Mouse (Mus musculus) urinary bladder, postnatal 36 days (tissue): ENCODE data around the gene Rsph1.
A peak's percentile ranks its signal among the peaks of the same experiment; 100 is the strongest.

ENCODE experiments used
- DNase-seq, 2 experiments: peaks; one replicate each; pipeline ENCODE4 v3.0.0; 2022; ENCODE audit warnings: low spot score in 2 of 2, mixed read lengths in 1 of 2

Gene Rsph1

GRCm38 (mm10) chr17:31259145-31259544 lies 18.0 kb downstream of the Rsph1 start:
- DNase-seq = no peak

GRCm38 (mm10) chr17:31258310-31258865 lies 18.8 kb downstream of the Rsph1 start:
- DNase-seq = no peak

GRCm38 (mm10) chr17:31257898-31258297 lies 19.3 kb downstream of the Rsph1 start:
- no peak for DNase-seq

- no peak for DNase-seq
These were observed 20.0 kb downstream of the Rsph1 start for GRCm38 (mm10) chr17:31257149-31257548.

GRCm38 (mm10) chr17:31254463-31254931 lies 22.7 kb downstream of the Rsph1 start:
- DNase-seq = peak; percentile 83 to 84

GRCm38 (mm10) chr17:31253951-31254350 lies 23.2 kb downstream of the Rsph1 start:
- no peak for DNase-seq

- DNase-seq = no peak
These were observed 30.0 kb downstream of the Rsph1 start for GRCm38 (mm10) chr17:31247144-31247543.

GRCm38 (mm10) chr17:31245321-31245720 lies 31.9 kb downstream of the Rsph1 start:
- DNase-seq = no peak

- no peak for DNase-seq
These were observed 34.4 kb downstream of the Rsph1 start for GRCm38 (mm10) chr17:31242764-31243163.

GRCm38 (mm10) chr17:31241156-31241555 lies 36.0 kb downstream of the Rsph1 start:
- no peak for DNase-seq

GRCm38 (mm10) chr17:31238234-31239020 lies 38.8 kb downstream of the Rsph1 start:
- DNase-seq = no peak

- DNase-seq = no peak
These were observed 41.3 kb downstream of the Rsph1 start for GRCm38 (mm10) chr17:31235915-31236314.

GRCm38 (mm10) chr17:31232251-31233010 lies 44.8 kb downstream of the Rsph1 start:
- DNase-seq = no peak

GRCm38 (mm10) chr17:31231780-31232179 lies 45.4 kb downstream of the Rsph1 start:
- DNase-seq = no peak

- DNase-seq = no peak
These were observed 50.3 kb downstream of the Rsph1 start for GRCm38 (mm10) chr17:31226931-31227330.

GRCm38 (mm10) chr17:31226368-31226767 lies 50.8 kb downstream of the Rsph1 start:
- DNase-seq = no peak

GRCm38 (mm10) chr17:31224591-31224990 lies 52.6 kb downstream of the Rsph1 start:
- DNase-seq = no peak

- no peak for DNase-seq
These were observed 53.3 kb downstream of the Rsph1 start for GRCm38 (mm10) chr17:31223835-31224234.

GRCm38 (mm10) chr17:31222810-31223310 lies 54.3 kb downstream of the Rsph1 start:
- DNase-seq = no peak

- DNase-seq = no peak
These were observed 60.9 kb downstream of the Rsph1 start for GRCm38 (mm10) chr17:31216068-31216955.

GRCm38 (mm10) chr17:31211881-31212280 lies 65.3 kb downstream of the Rsph1 start:
- no peak for DNase-seq
